Mouse (Mus musculus) liver, embryonic 11.5 days (tissue): Measurements from ENCODE around the gene Gapt. TPM values are rescaled to one million over a fixed set of nuclear protein-coding genes. Genes with fewer than 3 reads are reported as not detected.

Experiments
- ATAC-seq: fragments of 200-750 bp; cut with Nextera tagmentation; replicated peaks from 2 replicates; pipeline ENCODE4 v1.8.0; 2017; ENCODE audit warnings: moderate number of reproducible peaks, mild to moderate bottlenecking, moderate TSS enrichment, moderate library complexity; ENCODE audit not compliant: low FRiP score
- DNase-seq: peaks from one replicate; pipeline ENCODE4 v3.0.0-alpha.2; 2017; ENCODE audit warnings: low spot score
- H3K27ac ChIP-seq: fragments of 300-500 bp; sonication (generic); 2 replicates; pipeline ENCODE4 v1.5.1; 2014; ENCODE audit warnings: mild to moderate bottlenecking, low read depth, low read length, control low read depth
- H3K27me3 ChIP-seq: fragments of 300-500 bp; sonication (generic); replicated peaks from 2 replicates; pipeline ENCODE4 v1.6.1; 2014; ENCODE audit warnings: low read length, mixed read lengths; ENCODE audit not compliant: control insufficient read depth, insufficient read depth
- H3K36me3 ChIP-seq: fragments of 300-500 bp; sonication (generic); 2 replicates; pipeline ENCODE4 v1.6.1; 2014; ENCODE audit warnings: mild to moderate bottlenecking, low read length, moderate library complexity, mixed read lengths; ENCODE audit not compliant: control insufficient read depth, insufficient read depth
- H3K4me1 ChIP-seq: fragments of 300-500 bp; sonication (generic); replicated peaks from 2 replicates; pipeline ENCODE4 v1.6.1; 2014; ENCODE audit warnings: low read length, mixed read lengths; ENCODE audit not compliant: control insufficient read depth, insufficient read depth
- H3K4me2 ChIP-seq: fragments of 300-500 bp; sonication (generic); 2 replicates; pipeline ENCODE4 v1.6.1; 2014; ENCODE audit warnings: mild to moderate bottlenecking, control low read depth, moderate library complexity
- H3K4me3 ChIP-seq: fragments of 300-500 bp; sonication (generic); 2 replicates; pipeline ENCODE4 v1.5.1; 2014; ENCODE audit warnings: low read depth, low read length, control low read depth
- H3K9ac ChIP-seq: fragments of 300-500 bp; sonication (generic); 2 replicates; pipeline ENCODE4 v1.6.1; 2014; ENCODE audit warnings: low read depth, low read length, control low read depth
- H3K9me3 ChIP-seq: fragments of 300-500 bp; sonication (generic); 2 replicates; pipeline ENCODE4 v1.6.1; 2016; ENCODE audit warnings: low read length, inconsistent platforms, mixed read lengths; ENCODE audit not compliant: control insufficient read depth
- WGBS: fragments of 180-500 bp; shearing (Covaris S2); extraction: QIAGEN DNeasy Blood & Tissue Kit; methylation state at CpG from one replicate; pipeline ENCODE4 v1.1.7; 2014; 5-methylcytosine and 5-hydroxymethylcytosine counted together
- polyA plus RNA-seq: library from polyadenylated mRNA; unstranded; fragments of >200 nt; fragmentation: Nextera tagmentation; extraction: Ambion mirVana; gene quantifications from 2 replicates; pipeline ENCODE4 v1.2.1, GENCODE M21; 2014

The Gapt gene
- polyA plus RNA-seq, 1 experiment from 2014 or later = 1.8 TPM

- H3K27ac ChIP-seq = no peak overlapping the region
- H3K4me1 ChIP-seq = no peaks in the 10 kb centered on the region; the same call in 1 of the 2 replicates
- H3K27me3 ChIP-seq = peaks cover 10% of the 10 kb centered on the region
- DNase-seq = no peak
- ATAC-seq = no peak
- peak overlapping the region; percentile 63 for H3K4me3 ChIP-seq
- H3K9ac ChIP-seq = peak overlapping the region; percentile 64; the same call in 1 of the 2 replicates
- peaks cover 17% of the 10 kb centered on the region; the same call in 1 of the 2 replicates for H3K36me3 ChIP-seq
- no peaks in the 10 kb centered on the region for H3K9me3 ChIP-seq
- peak overlapping the region; percentile 96 for H3K4me2 ChIP-seq
- WGBS = 9% methylated on average over 21 of the region's 21 CpGs
Observed at GRCm38 (mm10) chr13:110395916-110396685, 39.1 kb upstream of the Gapt start.

- Histone ChIP-seq H3K4me1 (no peaks in the 10 kb centered on the region; the same call in 1 of the 2 replicates), H3K4me3 (peak overlapping the region; percentile 63), H3K36me3 (peaks cover 14% of the 10 kb centered on the region; the same call in 1 of the 2 replicates), H3K9me3 (no peaks in the 10 kb centered on the region), H3K9ac (peak overlapping the region; percentile 64), H3K27me3 (peaks cover 10% of the 10 kb centered on the region), H3K4me2 (peak overlapping the region; percentile 96), H3K27ac (0 out of 2 replicates have a peak overlapping the region, but pooled peaks have one; percentile 13)
- ATAC-seq (peak; percentile 29), DNase-seq (no peak)
- WGBS = under 1% methylated on average over 41 of the region's 41 CpGs
Observed at GRCm38 (mm10) chr13:110395179-110395794, 38.3 kb upstream of the Gapt start.

GRCm38 (mm10) chr13:110394291-110395178 lies 37.5 kb upstream of the Gapt start, which contains the start of gene Plk2:
TSS of gene Plk2 (plus strand) at chr13:110395046.
- Histone ChIP-seq H3K9me3 (no peaks in the 10 kb centered on the region), H3K4me1 (no peaks in the 10 kb centered on the region; the same call in 1 of the 2 replicates), H3K36me3 (peaks cover 10% of the 10 kb centered on the region; the same call in 1 of the 2 replicates), H3K27me3 (peaks cover 10% of the 10 kb centered on the region), H3K27ac (0 out of 2 replicates have a peak within 1 kb of the TSS, but pooled peaks have one; percentile 13), H3K4me3 (peak within 1 kb of the TSS; percentile 63), H3K4me2 (peak within 1 kb of the TSS; percentile 96), H3K9ac (peak within 1 kb of the TSS; percentile 64)
- ATAC-seq = peak; percentile 92
- DNase-seq = peak; percentile 93
- WGBS = under 1% methylated on average over 71 of the region's 71 CpGs

GRCm38 (mm10) chr13:110392631-110393030 lies 35.6 kb upstream of the Gapt start:
- no peak overlapping the region for H3K9ac ChIP-seq
- H3K4me2 ChIP-seq = no peak overlapping the region
- H3K36me3 ChIP-seq = no peaks in the 10 kb centered on the region
- WGBS = 43% methylated on average over 3 of the region's 3 CpGs
- DNase-seq (no peak), ATAC-seq (no peak)
- no peaks in the 10 kb centered on the region for H3K9me3 ChIP-seq
- H3K27me3 ChIP-seq = peaks cover 10% of the 10 kb centered on the region
- H3K4me1 ChIP-seq = no peaks in the 10 kb centered on the region
- H3K4me3 ChIP-seq = no peak overlapping the region
- no peak overlapping the region for H3K27ac ChIP-seq

GRCm38 (mm10) chr13:110392210-110392609 lies 35.2 kb upstream of the Gapt start:
- no peak overlapping the region for H3K27ac ChIP-seq
- H3K4me1 ChIP-seq = no peaks in the 10 kb centered on the region
- no peak overlapping the region for H3K4me2 ChIP-seq
- 16% methylated on average over 8 of the region's 8 CpGs for WGBS
- H3K4me3 ChIP-seq = no peak overlapping the region
- ATAC-seq = no peak
- peaks cover 10% of the 10 kb centered on the region for H3K27me3 ChIP-seq
- DNase-seq = no peak
- H3K9ac ChIP-seq = no peak overlapping the region
- H3K36me3 ChIP-seq = no peaks in the 10 kb centered on the region
- H3K9me3 ChIP-seq = no peaks in the 10 kb centered on the region

GRCm38 (mm10) chr13:110384514-110384913 lies 27.5 kb upstream of the Gapt start:
- Histone ChIP-seq H3K36me3 (no peaks in the 10 kb centered on the region), H3K27ac (no peak overlapping the region), H3K4me2 (no peak overlapping the region), H3K9ac (no peak overlapping the region), H3K9me3 (no peaks in the 10 kb centered on the region), H3K4me3 (no peak overlapping the region), H3K27me3 (no peaks in the 10 kb centered on the region), H3K4me1 (no peaks in the 10 kb centered on the region)
- 41% methylated on average over 6 of the region's 6 CpGs for WGBS
- DNase-seq (no peak), ATAC-seq (no peak)

GRCm38 (mm10) chr13:110382447-110382901 lies 25.5 kb upstream of the Gapt start:
- Histone ChIP-seq H3K36me3 (no peaks in the 10 kb centered on the region), H3K27me3 (no peaks in the 10 kb centered on the region), H3K4me1 (no peaks in the 10 kb centered on the region), H3K27ac (no peak overlapping the region), H3K4me3 (no peak overlapping the region), H3K9me3 (no peaks in the 10 kb centered on the region), H3K4me2 (no peak overlapping the region), H3K9ac (no peak overlapping the region)
- WGBS = 21% methylated on average over 5 of the region's 5 CpGs
- DNase-seq (no peak), ATAC-seq (no peak)

- DNase-seq (no peak), ATAC-seq (no peak)
- no peaks in the 10 kb centered on the region for H3K27me3 ChIP-seq
- WGBS = 95% methylated on average over 1 of the region's 1 CpGs
- no peak overlapping the region for H3K4me2 ChIP-seq
- H3K4me1 ChIP-seq = no peaks in the 10 kb centered on the region
- no peaks in the 10 kb centered on the region for H3K9me3 ChIP-seq
- H3K4me3 ChIP-seq = no peak overlapping the region
- H3K36me3 ChIP-seq = no peaks in the 10 kb centered on the region
- H3K27ac ChIP-seq = no peak overlapping the region
- H3K9ac ChIP-seq = no peak overlapping the region
Observed at GRCm38 (mm10) chr13:110369673-110370072, 12.7 kb upstream of the Gapt start.
